Mouse (Mus musculus) gonadal fat pad, adult 2 months (tissue): ENCODE results near the gene Pold4. TPM values are rescaled to one million over a fixed set of nuclear protein-coding genes. Genes with fewer than 3 reads are reported as not detected.

Source experiments
- DNase-seq: peaks from one replicate; pipeline ENCODE4 v3.0.0-alpha.2; 2012; ENCODE audit warnings: low read depth
- polyA plus RNA-seq: library from polyadenylated mRNA; depleted of rRNA; stranded (reverse); fragments of >200 nt; gene quantifications from 2 replicates; pipeline ENCODE4 v1.2.3, GENCODE M21; 2012; rRNA removed

The Pold4 gene
- polyA plus RNA-seq = 111 and 164 TPM in 2 replicates

- DNase-seq = peak; percentile 58
Observed at GRCm38 (mm10) chr19:4231253-4232185, at the start of gene Pold4. Gene Pold4, plus strand, starts transcription at chr19:4231899.

- no peak for DNase-seq
Observed at GRCm38 (mm10) chr19:4183689-4184088, 48.0 kb upstream of the Pold4 start.

GRCm38 (mm10) chr19:4184976-4185975 lies 46.4 kb upstream of the Pold4 start:
- DNase-seq = no peak

GRCm38 (mm10) chr19:4187303-4187702 lies 44.4 kb upstream of the Pold4 start:
- no peak for DNase-seq

DNA sequence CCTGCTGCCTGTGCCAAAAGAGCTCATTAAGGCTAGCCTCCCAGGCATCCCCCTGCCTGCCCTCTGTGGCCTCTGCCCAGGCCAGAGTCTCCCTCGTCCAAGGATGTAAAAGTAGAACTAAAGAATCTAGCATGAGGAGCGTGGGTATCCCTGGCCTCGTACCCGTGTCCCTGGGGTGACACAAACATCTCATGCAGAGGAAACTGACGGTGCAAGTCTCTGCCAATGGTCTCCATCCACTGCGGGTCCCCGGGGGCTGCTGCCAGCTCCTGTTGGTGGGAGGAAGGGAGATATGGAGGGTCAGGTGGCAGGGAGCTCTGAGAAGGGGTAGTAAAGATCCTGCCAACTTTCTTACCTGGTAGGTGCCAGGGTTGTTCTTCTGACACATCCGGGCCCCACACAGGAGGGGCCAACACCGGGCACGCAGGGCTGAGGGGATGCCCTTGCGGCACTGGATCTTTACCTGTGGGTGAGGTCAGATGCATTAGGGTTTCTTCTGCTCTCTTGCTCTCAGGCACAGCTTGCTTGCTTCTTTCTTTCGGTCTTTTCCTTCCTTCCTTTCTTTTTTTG lies 42.6 kb upstream of the Pold4 start:
- no peak for DNase-seq

GRCm38 (mm10) chr19:4190831-4191334 lies 40.8 kb upstream of the Pold4 start, which contains the start of gene Tbc1d10c:
Gene Tbc1d10c, minus strand, starts transcription at chr19:4191284.
- DNase-seq = no peak

- DNase-seq = no peak
Observed at GRCm38 (mm10) chr19:4191528-4192250, 40.0 kb upstream of the Pold4 start, which contains the start of gene Ppp1ca. Gene Ppp1ca, plus strand, starts transcription at chr19:4192065.

GRCm38 (mm10) chr19:4192251-4192985 lies 39.3 kb upstream of the Pold4 start:
- DNase-seq = no peak

DNA sequence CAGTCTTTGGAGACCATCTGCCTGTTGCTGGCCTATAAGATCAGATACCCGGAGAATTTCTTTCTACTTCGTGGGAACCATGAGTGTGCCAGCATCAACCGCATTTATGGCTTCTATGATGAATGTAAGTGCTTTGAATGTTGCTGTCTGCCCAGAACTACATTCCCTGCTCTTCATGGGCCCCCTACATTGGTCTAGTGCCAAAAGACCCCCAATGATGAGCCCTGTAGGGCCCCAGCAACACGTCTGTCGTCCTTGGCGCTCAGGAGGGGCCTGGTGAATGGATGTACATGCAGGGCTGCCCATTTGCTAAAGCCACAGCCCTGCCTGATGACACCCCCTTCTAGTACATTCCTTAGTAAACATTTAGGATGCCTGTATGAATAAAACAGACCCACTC lies 38.6 kb upstream of the Pold4 start:
- no peak for DNase-seq

GRCm38 (mm10) chr19:4194021-4194724 lies 37.5 kb upstream of the Pold4 start:
- no peak for DNase-seq

DNA sequence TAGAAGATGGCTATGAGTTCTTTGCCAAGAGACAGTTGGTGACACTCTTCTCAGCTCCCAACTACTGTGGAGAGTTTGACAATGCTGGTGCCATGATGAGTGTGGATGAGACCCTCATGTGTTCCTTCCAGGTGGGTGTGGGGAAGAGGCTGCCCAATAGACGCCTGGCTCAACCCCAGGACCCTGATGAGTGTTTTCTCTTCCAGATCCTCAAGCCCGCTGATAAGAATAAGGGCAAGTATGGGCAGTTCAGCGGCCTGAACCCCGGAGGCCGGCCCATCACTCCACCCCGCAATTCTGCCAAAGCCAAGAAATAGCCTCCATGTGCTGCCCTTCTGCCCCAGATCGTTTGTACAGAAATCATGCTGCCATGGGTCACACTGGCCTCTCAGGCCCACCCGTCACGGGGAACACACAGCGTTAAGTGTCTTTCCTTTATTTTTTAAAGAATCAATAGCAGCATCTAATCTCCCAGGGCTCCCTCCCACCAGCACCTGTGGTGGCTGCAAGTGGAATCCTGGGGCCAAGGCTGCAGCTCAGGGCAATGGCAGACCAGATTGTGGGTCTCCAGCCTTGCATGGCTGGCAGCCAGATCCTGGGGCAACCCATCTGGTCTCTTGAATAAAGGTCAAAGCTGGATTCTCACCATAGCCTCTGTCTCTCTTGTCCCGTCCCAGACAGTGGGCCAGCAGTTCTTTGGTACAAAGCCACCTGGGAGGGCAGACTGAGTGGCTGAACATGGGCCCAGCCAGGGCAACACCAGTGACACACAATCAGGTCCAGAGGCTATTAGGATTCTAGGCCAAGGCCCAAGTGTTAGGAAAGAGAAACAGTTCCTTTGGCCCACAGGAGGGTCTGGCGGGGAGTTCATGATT lies 36.7 kb upstream of the Pold4 start:
- DNase-seq = no peak

DNA sequence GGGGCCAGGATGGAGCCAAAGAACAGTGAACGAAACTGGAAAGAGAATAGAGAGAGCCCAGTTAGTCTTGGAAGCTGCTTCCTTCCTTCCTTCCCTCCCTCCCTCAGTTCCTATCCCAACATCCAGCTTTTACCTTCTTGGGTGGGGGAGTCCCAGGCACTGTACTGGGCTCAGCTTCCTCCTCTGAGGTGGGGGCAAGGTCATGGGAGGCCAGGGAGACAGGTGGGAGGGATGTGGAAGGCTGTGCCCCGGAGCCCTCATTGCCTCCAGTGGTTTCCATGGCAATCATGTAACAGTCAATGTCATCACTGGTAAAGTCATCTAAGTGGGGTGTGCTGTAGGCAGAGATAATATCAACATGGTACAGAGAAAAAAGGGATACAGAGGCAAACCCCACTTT lies 35.7 kb upstream of the Pold4 start:
- no peak for DNase-seq

- DNase-seq = no peak
Observed at GRCm38 (mm10) chr19:4196548-4196947, 35.2 kb upstream of the Pold4 start.

- no peak for DNase-seq
Observed at GRCm38 (mm10) chr19:4197180-4197579, 34.5 kb upstream of the Pold4 start.

- peak; percentile 60 for DNase-seq
Observed at GRCm38 (mm10) chr19:4201291-4201909, 30.3 kb upstream of the Pold4 start, which contains the start of gene Rad9a. Gene Rad9a, minus strand, starts transcription at chr19:4201662.

GRCm38 (mm10) chr19:4202149-4202548 lies 29.6 kb upstream of the Pold4 start:
- DNase-seq = no peak

DNA sequence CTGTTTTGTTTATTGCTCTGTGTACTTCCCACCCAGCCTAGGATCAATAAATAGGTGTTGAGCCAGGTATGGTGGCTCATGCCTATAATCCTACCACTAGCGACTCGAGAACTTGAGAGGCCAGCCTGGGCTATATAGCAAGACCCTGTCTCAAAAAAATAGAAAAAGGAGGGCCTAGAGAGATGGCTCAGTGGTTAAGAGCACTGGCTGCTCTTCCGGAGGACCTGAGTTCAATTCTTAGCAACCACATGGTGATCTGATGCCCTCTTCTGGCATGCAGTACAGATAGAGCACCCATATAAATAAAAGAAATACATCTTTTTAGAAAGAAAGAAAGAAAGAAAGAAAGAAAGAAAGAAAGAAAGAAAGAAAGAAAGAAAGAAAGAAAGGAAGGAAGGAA lies 28.6 kb upstream of the Pold4 start:
- no peak for DNase-seq
